Mouse (Mus musculus) liver, postnatal 0 days (tissue): ENCODE results near the gene Sdc3. TPM values are rescaled to one million over a fixed set of nuclear protein-coding genes. Genes with fewer than 3 reads are reported as not detected.

ENCODE experiments used
- ATAC-seq: fragments of 200-750 bp; cut with Nextera tagmentation; 2 replicates; pipeline ENCODE4 v1.8.0; 2017; ENCODE audit warnings: mild to moderate bottlenecking, moderate library complexity
- DNase-seq: peaks from one replicate; pipeline ENCODE4 v3.0.0-alpha.2; 2016
- H3K27ac ChIP-seq: fragments of 300-500 bp; sonication (generic); 2 replicates; pipeline ENCODE4 v1.5.1; 2014; ENCODE audit warnings: antibody characterized with exemption, moderate library complexity, mild to moderate bottlenecking, low read depth
- H3K27me3 ChIP-seq: fragments of 300-500 bp; sonication (generic); 2 replicates; pipeline ENCODE4 v1.6.1; 2014; ENCODE audit warnings: low read length, control low read depth, mixed read lengths; ENCODE audit not compliant: insufficient read depth
- H3K36me3 ChIP-seq: fragments of 300-500 bp; sonication (generic); replicated peaks from 2 replicates; pipeline ENCODE4 v1.6.1; 2014; ENCODE audit warnings: mild to moderate bottlenecking, control low read depth, low read length, moderate library complexity, mixed read lengths; ENCODE audit not compliant: insufficient read depth
- H3K4me1 ChIP-seq: fragments of 300-500 bp; sonication (generic); 2 replicates; pipeline ENCODE4 v1.6.1; 2014; ENCODE audit warnings: antibody characterized with exemption, mild to moderate bottlenecking, control low read depth; ENCODE audit not compliant: insufficient read depth
- H3K4me2 ChIP-seq: fragments of 300-500 bp; sonication (generic); 2 replicates; pipeline ENCODE4 v1.6.1; 2014; ENCODE audit warnings: low read depth, mild to moderate bottlenecking, low read length, moderate library complexity, mixed read lengths
- H3K4me3 ChIP-seq: fragments of 300-500 bp; sonication (generic); 2 replicates; pipeline ENCODE4 v1.5.1; 2014; ENCODE audit warnings: low read depth, low read length
- H3K9ac ChIP-seq: fragments of 300-500 bp; sonication (generic); replicated peaks from 2 replicates; pipeline ENCODE4 v1.6.1; 2014; ENCODE audit warnings: mild to moderate bottlenecking, moderate library complexity
- H3K9me3 ChIP-seq: fragments of 300-500 bp; sonication (generic); 2 replicates; pipeline ENCODE4 v1.6.1; 2016; ENCODE audit warnings: mild to moderate bottlenecking, control low read depth, low read length, mixed read lengths
- CTCF ChIP-seq: sonication (generic); IDR thresholded peaks from 2 replicates; pipeline ENCODE4 v1.5.1; 2016; ENCODE audit warnings: antibody characterized with exemption, low read depth
- EP300 ChIP-seq: IDR thresholded peaks from 2 replicates; pipeline ENCODE4 v1.6.1; 2016; ENCODE audit warnings: antibody characterized with exemption, low read depth, mild to moderate bottlenecking
- WGBS: fragments of 180-500 bp; shearing (Covaris S2); extraction: QIAGEN DNeasy Blood & Tissue Kit; methylation state at CpG from one replicate; pipeline ENCODE4 v1.1.7; 2014; ENCODE audit not compliant: insufficient replicate concordance; 5-methylcytosine and 5-hydroxymethylcytosine counted together
- polyA plus RNA-seq: library from polyadenylated mRNA; unstranded; fragments of >200 nt; fragmentation: Nextera tagmentation; extraction: Ambion mirVana; gene quantifications from 2 replicates; pipeline ENCODE4 v1.2.1, GENCODE M21; 2015

Gene Sdc3
- polyA plus RNA-seq, 1 experiment from 2014 or later, result 8.7 TPM

GRCm38 (mm10) chr4:130848814-130849213, 56.5 kb downstream of the Sdc3 start:
- H3K4me2 ChIP-seq, result no peak overlapping the region
- no peak for ATAC-seq
- WGBS, result 76% methylated on average over 14 of the region's 14 CpGs
- no peak for DNase-seq
- H3K9me3 ChIP-seq, result no peaks in the 10 kb centered on the region
- H3K4me3 ChIP-seq, result no peak overlapping the region
- H3K9ac ChIP-seq, result no peak overlapping the region
- H3K4me1 ChIP-seq, result no peaks in the 10 kb centered on the region
- H3K27ac ChIP-seq, result no peak overlapping the region
- no peaks in the 10 kb centered on the region for H3K36me3 ChIP-seq
- no peaks in the 10 kb centered on the region; the same call in 1 of the 2 replicates for H3K27me3 ChIP-seq
- no peak for TF ChIP-seq CTCF
- no peak for TF ChIP-seq EP300

- Histone ChIP-seq H3K4me3 (no peak overlapping the region), H3K27me3 (peaks cover 16% of the 10 kb centered on the region; the same call in 1 of the 2 replicates), H3K27ac (no peak overlapping the region), H3K9me3 (no peaks in the 10 kb centered on the region), H3K4me1 (no peaks in the 10 kb centered on the region), H3K9ac (no peak overlapping the region), H3K36me3 (no peaks in the 10 kb centered on the region), H3K4me2 (no peak overlapping the region)
- 56% methylated on average over 8 of the region's 8 CpGs for WGBS
- ATAC-seq (no peak), DNase-seq (no peak)
- TF ChIP-seq CTCF (peak; percentile 40), EP300 (no peak)
Measured at GRCm38 (mm10) chr4:130857661-130858060, 65.3 kb downstream of the Sdc3 start.

- ATAC-seq (no peak), DNase-seq (no peak)
- WGBS, result 88% methylated on average over 7 of the region's 7 CpGs
- Histone ChIP-seq H3K4me2 (no peak overlapping the region), H3K27ac (no peak overlapping the region), H3K4me1 (no peaks in the 10 kb centered on the region), H3K36me3 (no peaks in the 10 kb centered on the region), H3K27me3 (0 out of 2 replicates have a peak, but pooled peaks cover 16% of the 10 kb centered on the region), H3K4me3 (no peak overlapping the region), H3K9me3 (no peaks in the 10 kb centered on the region), H3K9ac (no peak overlapping the region)
- TF ChIP-seq CTCF (no peak), EP300 (no peak)
Measured at GRCm38 (mm10) chr4:130858880-130859279, 66.5 kb downstream of the Sdc3 start.

GRCm38 (mm10) chr4:130859467-130859866, 67.1 kb downstream of the Sdc3 start:
- Histone ChIP-seq H3K27ac (no peak overlapping the region), H3K27me3 (0 out of 2 replicates have a peak, but pooled peaks cover 16% of the 10 kb centered on the region), H3K9me3 (no peaks in the 10 kb centered on the region), H3K9ac (no peak overlapping the region), H3K4me2 (no peak overlapping the region), H3K4me3 (no peak overlapping the region), H3K4me1 (no peaks in the 10 kb centered on the region), H3K36me3 (no peaks in the 10 kb centered on the region)
- TF ChIP-seq CTCF, result no peak
- TF ChIP-seq EP300, result no peak
- DNase-seq, result no peak
- WGBS, result 57% methylated on average over 8 of the region's 8 CpGs
- ATAC-seq, result no peak

- Histone ChIP-seq H3K4me3 (no peak overlapping the region), H3K4me2 (no peak overlapping the region), H3K27me3 (peaks cover 18% of the 10 kb centered on the region; the same call in 1 of the 2 replicates), H3K4me1 (no peaks in the 10 kb centered on the region), H3K27ac (no peak overlapping the region), H3K36me3 (no peaks in the 10 kb centered on the region), H3K9ac (no peak overlapping the region), H3K9me3 (no peaks in the 10 kb centered on the region)
- ATAC-seq (no peak), DNase-seq (no peak)
- WGBS, result 46% methylated on average over 15 of the region's 15 CpGs
- TF ChIP-seq CTCF (no peak), EP300 (no peak)
Measured at GRCm38 (mm10) chr4:130860902-130861652, 68.7 kb downstream of the Sdc3 start.

GRCm38 (mm10) chr4:130861653-130862208, 69.4 kb downstream of the Sdc3 start:
- no peaks in the 10 kb centered on the region for H3K9me3 ChIP-seq
- peaks cover 20% of the 10 kb centered on the region; the same call in 1 of the 2 replicates for H3K27me3 ChIP-seq
- no peak overlapping the region for H3K4me3 ChIP-seq
- TF ChIP-seq EP300, result no peak
- no peak for TF ChIP-seq CTCF
- H3K27ac ChIP-seq, result no peak overlapping the region
- WGBS, result 8% methylated on average over 30 of the region's 30 CpGs
- no peak overlapping the region for H3K9ac ChIP-seq
- H3K4me1 ChIP-seq, result no peaks in the 10 kb centered on the region
- H3K4me2 ChIP-seq, result no peak overlapping the region
- DNase-seq, result no peak
- no peaks in the 10 kb centered on the region for H3K36me3 ChIP-seq
- ATAC-seq, result no peak
